Mouse (Mus musculus) E14TG2a.4 (cell line): ENCODE results near the gene Trak2.

Source experiments
- CTCF ChIP-seq: conservative IDR thresholded peaks from 2 replicates; pipeline ENCODE4 v1.5.1; 2014; ENCODE audit warnings: low read length
- NANOG ChIP-seq: IDR thresholded peaks from 2 replicates; pipeline ENCODE4 v1.6.1; 2014; ENCODE audit warnings: borderline replicate concordance, low read length, mixed read lengths
- POU5F1 ChIP-seq: IDR thresholded peaks from 2 replicates; pipeline ENCODE4 v1.6.1; 2014; ENCODE audit warnings: low read length, borderline replicate concordance

DNA sequence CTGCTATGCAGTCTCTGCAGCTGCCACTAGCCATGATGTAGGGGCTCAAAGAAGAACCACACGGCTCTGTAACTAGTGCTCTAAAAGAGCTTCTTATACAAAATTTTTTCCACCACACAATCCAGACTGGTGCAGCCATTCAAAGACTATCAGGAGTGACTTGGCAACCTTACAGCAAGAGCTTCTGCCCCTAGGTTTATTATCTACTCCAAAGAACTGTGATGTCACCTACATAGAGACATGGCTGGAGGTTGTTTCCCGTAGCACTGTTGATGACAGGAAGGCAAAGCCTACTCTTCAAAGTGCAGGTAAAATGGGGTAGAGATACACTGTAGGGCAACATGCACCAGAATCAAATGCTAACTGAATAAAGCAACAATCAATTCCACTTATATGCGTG, 17.5 kb downstream of the Trak2 start:
- TF ChIP-seq CTCF: no peak
- TF ChIP-seq POU5F1: no peak
- no peak for TF ChIP-seq NANOG
